Mouse (Mus musculus) spleen, postnatal 14 days (tissue): ENCODE results near the gene Hsd17b11.
A peak's percentile ranks its signal among the peaks of the same experiment; 100 is the strongest.
"Not testable (repeated sequence)": the region's sequence is repeated elsewhere in the genome, so short reads cannot be mapped to it uniquely, and the experiment has no call there.

Source experiments
- DNase-seq, 2 experiments: peaks; one replicate each; pipeline ENCODE4 v3.0.0; 2021 to 2022; ENCODE audit warnings: low spot score in 2 of 2

Hsd17b11 gene

GRCm38 (mm10) chr5:104035824-104036223 lies 14.1 kb upstream of the Hsd17b11 start:
- DNase-seq: no peak

- DNase-seq: no peak
Observed at GRCm38 (mm10) chr5:104035066-104035465, 13.3 kb upstream of the Hsd17b11 start.

GRCm38 (mm10) chr5:104032434-104033097 lies 10.8 kb upstream of the Hsd17b11 start:
- DNase-seq: no peak

GRCm38 (mm10) chr5:104025245-104025854 lies 3.6 kb upstream of the Hsd17b11 start:
- no peak for DNase-seq

- no peak for DNase-seq
Observed at GRCm38 (mm10) chr5:104024762-104025161, 3.0 kb upstream of the Hsd17b11 start.

- not testable (repeated sequence) for DNase-seq
Observed at GRCm38 (mm10) chr5:104024193-104024592, 2.5 kb upstream of the Hsd17b11 start.

GRCm38 (mm10) chr5:104023289-104024020 lies 1.7 kb upstream of the Hsd17b11 start:
- no peak for DNase-seq

GRCm38 (mm10) chr5:104022558-104022957 lies 839 bp upstream of the Hsd17b11 start:
- DNase-seq: no peak

GRCm38 (mm10) chr5:104011419-104011818 lies 10.3 kb downstream of the Hsd17b11 start:
- no peak for DNase-seq

- no peak for DNase-seq
Observed at GRCm38 (mm10) chr5:104010261-104010660, 11.5 kb downstream of the Hsd17b11 start.

- no peak for DNase-seq
Observed at GRCm38 (mm10) chr5:104009421-104009820, 12.3 kb downstream of the Hsd17b11 start.

- DNase-seq: no peak
Observed at GRCm38 (mm10) chr5:104007801-104008200, 13.9 kb downstream of the Hsd17b11 start.

GRCm38 (mm10) chr5:104006811-104007210 lies 14.9 kb downstream of the Hsd17b11 start:
- DNase-seq: no peak

- no peak for DNase-seq
Observed at GRCm38 (mm10) chr5:104003955-104004354, 17.8 kb downstream of the Hsd17b11 start.

- DNase-seq: no peak
Observed at GRCm38 (mm10) chr5:104003256-104003931, 18.3 kb downstream of the Hsd17b11 start.

GRCm38 (mm10) chr5:104002549-104003255 lies 19.0 kb downstream of the Hsd17b11 start:
- no peak for DNase-seq

- peak; percentile 56 to 78 for DNase-seq
Observed at GRCm38 (mm10) chr5:103999738-104000137, 22.0 kb downstream of the Hsd17b11 start.

- DNase-seq: no peak
Observed at GRCm38 (mm10) chr5:103998739-103999138, 23.0 kb downstream of the Hsd17b11 start.

- no peak for DNase-seq
Observed at GRCm38 (mm10) chr5:103995181-103995580, 26.5 kb downstream of the Hsd17b11 start.

GRCm38 (mm10) chr5:103994669-103995068 lies 27.1 kb downstream of the Hsd17b11 start:
- no peak for DNase-seq

- DNase-seq: no peak
Observed at GRCm38 (mm10) chr5:103993601-103994000, 28.1 kb downstream of the Hsd17b11 start.

GRCm38 (mm10) chr5:103992831-103993230 lies 28.9 kb downstream of the Hsd17b11 start:
- no peak for DNase-seq
